In the genomic region with DNA sequence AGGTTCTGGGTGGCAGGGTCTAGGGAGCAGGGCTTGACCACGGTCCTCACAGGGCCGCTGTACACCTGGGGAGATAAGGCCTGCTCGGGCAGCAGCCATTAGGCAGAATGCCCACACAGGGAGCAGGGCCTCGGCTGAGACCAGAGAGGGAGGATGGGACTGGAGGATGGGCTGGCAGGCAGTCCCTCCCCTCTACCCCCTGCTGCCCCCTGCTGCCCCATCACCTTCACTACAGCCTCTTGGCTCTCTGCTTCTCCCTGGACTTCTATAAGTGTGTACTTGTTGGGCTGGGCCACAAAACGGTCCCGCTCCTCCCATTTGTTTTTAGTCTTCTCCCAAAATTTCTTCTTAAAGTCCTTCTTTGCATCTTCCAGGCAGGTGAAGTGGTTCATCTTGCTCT, we compare ENCODE assay signal across 9 mouse cellular contexts. TPM values are rescaled to one million over a fixed set of nuclear protein-coding genes. Genes with fewer than 3 reads are reported as not detected.
DNase-seq lines count a peak whose midpoint lies in the region; ATAC-seq lines count a peak whose summit lies in the region.
"Had no signal": no experiment of that assay in that cellular context is flagged by ENCODE, and none has a peak within 500 bp of the region (broad histone marks: within the 10 kb centered on the region; RNA-seq: fewer than 3 reads in every experiment).

No protein-coding gene starts in this region.

- intact Hi-C loops in gastrocnemius, postnatal 14 days (cut with DNase I; ENCODE audit: low total_unique reads) = loop anchor here (5.0 kb wide), 1 partner anchor 37 kb away; a partner anchor contains a TSS

- H3K27ac ChIP-seq in lung, embryonic 16.5 days (ENCODE audit: low read length) = no peak overlapping the region

- H3K4me2 ChIP-seq in lung, embryonic 16.5 days (ENCODE audit: low read depth, low read length) = no peak overlapping the region

- 2% methylated on average over 6 of the region's 6 CpGs for WGBS in lung, embryonic 16.5 days

- DNase-seq in 416B (ENCODE audit: low read depth) (peak; percentile 91), MEL-GATA-1-ER (ENCODE audit: extremely low read depth, low read depth) (peak; percentile 67)
- peak; percentile 80 to 89 for DNase-seq in cerebellum, postnatal 14 days
- DNase-seq in gastrocnemius, postnatal 14 days = peak; percentile 80
- peak; percentile 71 for DNase-seq in kidney, adult 18-20 months
- peak; percentile 86 for DNase-seq in retina, postnatal 1 day
- peak; percentile 74 for DNase-seq in urinary bladder, postnatal 14 days (ENCODE audit: low spot score)

- H3K9ac ChIP-seq in lung, embryonic 16.5 days (ENCODE audit: low read length) = peak overlapping the region; percentile 33

- H3K4me1 ChIP-seq in lung, embryonic 16.5 days (replicated peaks; ENCODE audit: control insufficient read depth, insufficient read depth, low read length) = peaks cover 40% of the 10 kb centered on the region

- H3K27me3 ChIP-seq in lung, embryonic 16.5 days (ENCODE audit: control insufficient read depth, insufficient read depth, low read depth, low read length) = no peaks in the 10 kb centered on the region

- H3K4me3 ChIP-seq in lung, embryonic 16.5 days (ENCODE audit: low read length) = no peak overlapping the region

- no peaks in the 10 kb centered on the region for H3K36me3 ChIP-seq in lung, embryonic 16.5 days (ENCODE audit: control insufficient read depth, insufficient read depth, low read length)

- H3K9me3 ChIP-seq in lung, embryonic 16.5 days (ENCODE audit: control insufficient read depth, low read length) = no peaks in the 10 kb centered on the region

- 0 out of 2 replicates have a peak, but pooled peaks have one; percentile 1 for ATAC-seq in lung, embryonic 16.5 days (ENCODE audit: low read depth)

RNA-seq across cellular contexts. Expression of a gene that starts 1.3 kb away (rescaled TPM):
- total RNA-seq in gastrocnemius, postnatal 14 days (2021) = 10 to 100 TPM; 12.6 to 18.4 TPM
- polyA plus RNA-seq in lung, embryonic 16.5 days (2015; fragmentation: Nextera tagmentation; extraction: Ambion mirVana) = 39.4 and 39.8 TPM in 2 replicates

RNA-seq across cellular contexts. Expression of a gene that starts 2.3 kb away (rescaled TPM):
- total RNA-seq in gastrocnemius, postnatal 14 days (2021) = 10 to 100 TPM; 64.1 to 76.2 TPM
- polyA plus RNA-seq in lung, embryonic 16.5 days (2015; fragmentation: Nextera tagmentation; extraction: Ambion mirVana) = 4.7 and 6.0 TPM in 2 replicates

RNA-seq across cellular contexts. Expression of a gene that starts 8.7 kb away (rescaled TPM):
- total RNA-seq in gastrocnemius, postnatal 14 days (2021) = under 1 TPM; 0.16 to 0.33 TPM
- polyA plus RNA-seq in lung, embryonic 16.5 days (2015; fragmentation: Nextera tagmentation; extraction: Ambion mirVana) = 0.18 TPM in 2 replicates

RNA-seq across cellular contexts. Expression of a gene that starts 21.4 kb away (rescaled TPM):
- total RNA-seq in gastrocnemius, postnatal 14 days (2021) = 10 to 100 TPM; 47.6 to 48.7 TPM
- 58.6 and 60.7 TPM in 2 replicates for polyA plus RNA-seq in lung, embryonic 16.5 days (2015; fragmentation: Nextera tagmentation; extraction: Ambion mirVana)

RNA-seq across cellular contexts. Expression of a gene that starts 25.3 kb away (rescaled TPM):
- total RNA-seq in gastrocnemius, postnatal 14 days (2021) = not detected
- not detected in 2 replicates for polyA plus RNA-seq in lung, embryonic 16.5 days (2015; fragmentation: Nextera tagmentation; extraction: Ambion mirVana)
- polyA plus RNA-seq: large intestine, adult 2 months had no signal
